Mouse (Mus musculus) lung, adult 18-20 months (tissue): ENCODE data around the gene Shb.

ENCODE experiments used
- DNase-seq, 2 experiments: peaks; one replicate each; pipeline ENCODE4 v3.0.0; 2022; ENCODE audit warnings: mixed read lengths in 2 of 2

Shb gene

GRCm38 (mm10) chr4:45503380-45503779 is 28.9 kb downstream of the Shb start:
- no peak for DNase-seq

DNA sequence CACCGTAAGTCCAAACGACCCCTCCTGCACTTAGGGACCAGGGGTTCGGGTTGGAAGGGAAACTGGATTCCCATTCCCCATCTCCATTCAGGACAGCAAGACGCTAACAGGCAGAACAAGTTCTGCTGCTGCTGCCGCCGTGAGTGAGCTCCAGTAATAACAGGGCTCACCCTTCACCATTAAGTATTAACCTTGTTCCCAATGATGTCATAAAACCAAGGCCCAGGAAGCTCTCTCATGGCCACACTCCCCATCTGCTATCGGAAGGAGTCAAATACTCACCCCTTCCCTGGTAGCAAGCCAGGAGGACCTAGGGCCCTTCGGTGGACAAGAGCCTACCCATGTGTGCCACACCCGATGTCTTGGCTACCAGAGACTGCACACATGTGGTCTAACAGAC is 30.3 kb downstream of the Shb start:
- peak in 1 of 2 experiments; percentile 67 for DNase-seq

DNA sequence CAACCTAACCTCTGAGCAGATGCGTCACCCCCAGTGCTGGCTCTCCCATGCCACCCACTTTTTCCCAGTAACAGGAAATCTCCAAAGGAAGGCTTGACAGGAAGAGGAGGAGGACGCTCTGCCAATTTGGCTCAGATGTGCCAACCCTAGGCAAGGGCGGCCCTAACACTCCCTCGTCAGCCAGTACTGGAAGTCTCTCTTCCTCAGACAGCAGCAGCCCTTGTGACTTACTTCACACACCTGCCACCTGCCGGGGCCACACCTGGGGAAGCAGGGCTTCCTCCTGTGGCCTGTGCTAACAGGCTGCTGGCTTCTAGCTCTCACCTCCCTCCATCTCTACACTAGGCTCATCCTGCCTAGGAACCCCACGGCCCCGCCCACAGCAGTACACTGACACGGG is 31.9 kb downstream of the Shb start:
- peak; percentile 65 to 79 for DNase-seq

GRCm38 (mm10) chr4:45499556-45499955 is 32.7 kb downstream of the Shb start:
- DNase-seq, result no peak

- DNase-seq, result no peak
These were observed 33.2 kb downstream of the Shb start for GRCm38 (mm10) chr4:45499081-45499480.

DNA sequence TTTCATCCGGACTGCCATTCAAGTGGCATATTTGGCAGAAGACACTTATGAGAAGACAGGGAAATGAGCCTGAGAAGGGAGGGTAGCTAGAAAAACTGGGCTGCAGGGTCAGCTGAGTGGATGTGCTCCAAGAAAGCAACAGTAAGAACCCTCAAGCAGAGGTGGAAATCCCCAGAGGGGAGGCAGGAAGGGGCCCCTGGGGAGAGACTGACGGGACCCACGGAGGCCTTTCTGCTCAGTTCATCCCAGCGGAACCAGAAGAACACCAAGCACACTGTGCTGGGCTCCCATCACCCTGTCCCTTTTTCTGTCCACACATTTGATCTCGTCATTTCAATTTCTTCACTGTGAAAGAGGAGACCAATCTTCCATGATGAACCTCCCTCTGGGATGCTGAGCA is 33.9 kb downstream of the Shb start:
- no peak for DNase-seq

DNA sequence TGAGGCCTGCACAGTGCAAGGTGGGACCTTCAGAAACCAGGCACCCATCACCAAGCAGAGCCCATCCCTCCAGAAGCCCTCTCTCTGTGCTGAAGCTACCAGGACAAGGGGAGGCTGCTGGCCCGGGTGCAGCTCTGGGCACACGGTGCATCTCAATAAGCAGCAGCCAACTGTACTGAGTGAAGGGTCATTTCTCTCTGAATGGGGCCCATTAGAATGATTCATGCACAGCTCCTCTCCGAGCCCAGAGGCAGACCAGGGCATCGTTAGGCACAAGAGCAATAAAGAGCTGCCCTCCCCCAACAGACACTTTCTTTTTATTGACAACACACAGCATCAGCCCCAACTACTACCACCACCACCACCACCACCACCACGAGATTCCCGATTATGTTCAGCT is 35.0 kb downstream of the Shb start:
- no peak for DNase-seq

- DNase-seq, result peak; percentile 58 to 67
These were observed 36.6 kb downstream of the Shb start for GRCm38 (mm10) chr4:45495531-45496201.

- no peak for DNase-seq
These were observed 38.4 kb downstream of the Shb start for GRCm38 (mm10) chr4:45493786-45494400.

DNA sequence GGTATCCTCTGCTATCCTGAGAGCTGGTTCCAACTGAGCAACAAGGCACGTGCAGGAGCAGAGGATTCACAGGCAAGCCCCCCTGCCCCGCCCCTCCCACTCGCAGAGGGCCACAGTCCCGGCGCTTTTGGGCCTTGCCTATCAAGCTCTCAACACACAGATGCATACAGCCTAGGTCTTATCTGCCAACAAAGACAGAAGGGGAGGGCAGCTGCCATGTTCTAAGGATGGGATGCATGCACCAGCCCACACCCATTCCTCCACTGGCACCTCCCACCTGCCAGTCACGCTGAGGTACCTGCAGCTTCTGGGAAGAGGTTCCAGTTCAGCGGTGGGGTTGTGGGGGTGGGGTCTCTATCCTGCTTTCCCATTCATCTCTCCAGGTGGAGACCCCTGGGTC is 39.2 kb downstream of the Shb start:
- DNase-seq, result no peak

GRCm38 (mm10) chr4:45492681-45493081 is 39.6 kb downstream of the Shb start:
- peak; percentile 46 to 63 for DNase-seq

GRCm38 (mm10) chr4:45491685-45492601 is 40.3 kb downstream of the Shb start:
- DNase-seq, result no peak

DNA sequence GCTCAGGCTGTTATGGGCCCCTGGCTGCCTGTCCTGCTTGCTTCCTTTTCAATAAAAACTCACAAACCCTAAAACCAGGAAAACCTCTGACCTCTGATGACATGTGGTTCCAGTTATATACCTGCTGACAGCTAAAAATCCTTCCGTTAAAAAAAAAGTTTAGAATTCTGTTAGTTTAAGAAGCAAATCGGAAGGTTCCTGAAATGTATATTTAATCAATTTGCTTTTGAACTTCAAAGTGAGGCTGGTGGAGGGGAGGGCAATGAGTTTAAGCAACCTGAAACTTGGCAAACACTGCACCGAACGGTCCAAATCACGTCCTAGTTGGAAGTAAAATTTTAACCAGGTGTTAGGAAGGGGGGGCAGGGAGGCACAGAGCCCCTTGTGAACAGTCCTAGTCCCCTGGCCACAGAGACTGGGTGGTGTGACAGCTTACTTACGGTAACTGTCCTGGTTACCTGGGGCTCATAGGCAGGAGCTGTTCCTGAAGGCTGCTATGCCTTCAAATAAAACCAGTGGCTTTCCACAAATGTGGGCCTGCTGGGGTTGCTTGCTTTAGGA is 41.1 kb downstream of the Shb start:
- DNase-seq, result peak in 1 of 2 experiments; percentile 53

- DNase-seq, result no peak
These were observed 42.1 kb downstream of the Shb start for GRCm38 (mm10) chr4:45490036-45490752.

DNA sequence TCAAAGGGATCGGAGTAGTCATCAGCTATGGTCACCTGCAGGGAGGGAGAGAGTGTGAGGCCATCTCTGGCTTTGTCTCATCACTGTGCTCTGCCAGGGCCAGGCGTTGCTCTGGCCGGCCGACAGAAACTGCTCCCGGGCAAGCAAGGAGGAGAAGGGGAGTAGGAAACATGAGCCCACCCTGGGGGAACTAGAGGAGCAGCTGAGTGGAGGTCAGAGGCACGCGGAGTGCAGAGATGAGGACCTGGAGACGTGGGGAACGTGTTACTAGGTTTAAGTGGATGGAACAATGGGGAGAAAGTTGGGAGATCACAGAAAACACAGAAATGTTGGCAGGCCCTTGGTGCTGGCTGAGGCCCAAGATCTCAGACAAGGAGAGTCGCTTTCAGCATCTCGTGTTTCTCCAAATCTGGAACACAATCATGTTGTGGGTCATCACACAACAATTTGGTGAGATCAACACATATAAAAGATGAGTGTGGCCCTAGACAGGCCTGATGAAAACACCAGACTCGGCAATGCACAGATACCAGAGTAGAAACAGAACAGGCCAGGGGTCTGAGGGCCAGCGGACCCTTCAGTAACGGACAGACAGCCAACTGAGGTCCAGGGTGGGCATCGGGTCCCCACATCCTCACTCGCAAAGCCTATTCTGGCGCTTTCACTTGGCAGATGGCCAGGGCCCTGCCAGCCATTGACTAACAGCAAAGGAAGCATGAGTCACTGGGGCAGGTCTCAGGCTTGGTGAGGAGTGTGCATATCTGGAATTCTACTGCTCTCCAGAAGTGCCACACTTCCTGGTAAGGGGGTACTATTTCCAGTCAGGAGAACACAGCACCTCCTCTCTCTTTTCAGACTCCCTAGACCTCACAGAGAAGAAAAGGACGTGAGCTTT is 42.9 kb downstream of the Shb start:
- DNase-seq, result peak; percentile 92 to 95

GRCm38 (mm10) chr4:45487681-45488081 is 44.6 kb downstream of the Shb start:
- peak; percentile 86 to 92 for DNase-seq

- no peak for DNase-seq
These were observed 47.2 kb downstream of the Shb start for GRCm38 (mm10) chr4:45485024-45485423.

DNA sequence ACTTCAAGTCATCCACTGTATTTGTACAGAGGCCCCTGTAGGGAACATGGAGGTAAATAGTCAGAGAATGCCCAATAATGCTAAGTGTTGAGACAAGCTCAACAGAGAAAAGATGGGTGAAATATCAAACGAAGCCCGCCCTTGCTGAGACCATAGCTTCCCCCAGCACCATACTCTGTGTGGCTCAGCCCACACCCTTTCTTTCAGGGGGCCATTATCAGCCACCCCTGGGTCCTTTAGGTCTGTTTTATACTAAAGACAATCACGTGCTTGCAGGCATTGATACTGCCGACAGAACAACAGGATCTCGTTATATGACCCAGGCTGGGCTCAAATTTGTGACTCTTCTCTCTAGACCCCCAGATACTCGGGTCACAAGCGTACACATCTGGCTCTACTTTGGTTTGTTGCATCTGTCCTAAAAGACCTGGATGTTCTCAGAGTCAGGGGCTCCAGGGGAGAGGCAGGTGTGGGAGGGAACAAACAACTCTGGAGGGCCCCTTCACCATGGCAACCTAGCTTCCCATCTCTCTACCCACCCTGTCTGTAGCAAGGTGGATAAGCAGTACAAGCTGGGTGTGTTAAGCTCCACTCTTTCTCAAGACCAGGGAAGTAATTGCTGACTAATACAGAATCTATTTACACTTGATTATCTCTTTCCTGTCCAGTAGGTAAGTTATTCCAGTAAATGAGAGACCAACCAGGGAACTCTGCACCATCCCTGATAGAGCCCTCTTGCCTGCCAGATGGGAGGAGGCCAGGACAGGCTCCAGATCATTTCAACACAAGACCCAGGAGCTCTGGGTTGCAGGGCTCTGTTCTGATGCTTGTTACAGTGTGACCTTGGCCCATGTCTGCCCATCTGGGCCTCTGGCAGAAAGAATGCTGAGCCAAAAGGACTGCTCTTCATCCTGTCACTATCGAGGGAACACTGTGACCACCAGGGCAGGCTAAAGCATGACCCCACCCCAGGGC is 48.7 kb downstream of the Shb start:
- DNase-seq, result peak; percentile 51 to 52

GRCm38 (mm10) chr4:45482271-45482670 is 50.0 kb downstream of the Shb start:
- peak; percentile 40 to 63 for DNase-seq

- no peak for DNase-seq
These were observed 50.8 kb downstream of the Shb start for GRCm38 (mm10) chr4:45481431-45481830.
